ENCODE assay signal across 12 mouse cellular contexts in genomic region chr11:100963647-100964046, GRCm38 (mm10). TPM values are rescaled to one million over a fixed set of nuclear protein-coding genes. Genes with fewer than 3 reads are reported as not detected.
DNase-seq lines count a peak whose midpoint lies in the region; ATAC-seq and TF ChIP-seq lines count a peak whose summit lies in the region.
"Had no signal": no experiment of that assay in that cellular context is flagged by ENCODE, and none has a peak within 500 bp of the region (broad histone marks: within the 10 kb centered on the region; RNA-seq: fewer than 3 reads in every experiment).

No protein-coding gene starts in this region.

- H3K27me3 ChIP-seq in heart, embryonic 11.5 days (ENCODE audit: control insufficient read depth, insufficient read depth, low read length), result peaks cover 7% of the 10 kb centered on the region
- no peaks in the 10 kb centered on the region for H3K27me3 ChIP-seq in lung, postnatal 0 days (replicated peaks; ENCODE audit: insufficient read depth, low read length)

- H3K4me2 ChIP-seq in heart, embryonic 11.5 days, result no peak overlapping the region
- peak overlapping the region; percentile 25; the same call in 1 of the 2 replicates for H3K4me2 ChIP-seq in lung, postnatal 0 days (replicated peaks; ENCODE audit: low read depth, low read length)
- H3K4me2 ChIP-seq: hindbrain, embryonic 15.5 days had no signal

- peaks cover 4% of the 10 kb centered on the region; the same call in 1 of the 2 replicates for H3K36me3 ChIP-seq in heart, embryonic 11.5 days (ENCODE audit: control insufficient read depth, insufficient read depth, low read length)
- peaks cover 5% of the 10 kb centered on the region; the same call in 1 of the 2 replicates for H3K36me3 ChIP-seq in lung, postnatal 0 days (ENCODE audit: insufficient read depth, low read length)
- H3K36me3 ChIP-seq: hindbrain, embryonic 15.5 days had no signal

- peak; percentile 83 for DNase-seq in adrenal gland, postnatal 10 days
- DNase-seq in adrenal gland, adult 18-20 months (ENCODE audit: low spot score in 2 of 2), result no peak
- DNase-seq in adrenal gland, postnatal 14 days, result peak; percentile 84
- DNase-seq in lung, postnatal 0 days (ENCODE audit: low spot score), result peak; percentile 73
- no peak for DNase-seq in layer of hippocampus, adult 11-12 months (ENCODE audit: low spot score)
- DNase-seq in kidney, adult 18-20 months, result no peak
- DNase-seq: cerebellum, adult 9-11 months; layer of hippocampus, adult 9-11 months had no signal

- no peak for ATAC-seq in heart, embryonic 11.5 days (replicated peaks; ENCODE audit: insufficient number of reproducible peaks, low FRiP score, low TSS enrichment)
- ATAC-seq in lung, postnatal 0 days, result peak; percentile 14; the same call in 1 of the 2 replicates
- no peak for ATAC-seq in monocyte, adult 5-6 weeks (replicated peaks; ENCODE audit: insufficient number of reproducible peaks, low FRiP score, low TSS enrichment, poor library complexity, severe bottlenecking)

- 0 out of 2 replicates have a peak overlapping the region, but pooled peaks have one; percentile 28 for H3K9ac ChIP-seq in heart, embryonic 11.5 days (ENCODE audit: low read depth, low read length)
- no peak overlapping the region for H3K9ac ChIP-seq in lung, postnatal 0 days (replicated peaks; ENCODE audit: low read depth)
- H3K9ac ChIP-seq: hindbrain, embryonic 15.5 days had no signal

- WGBS in heart, embryonic 11.5 days (ENCODE audit: insufficient replicate concordance), result 77% methylated on average over 9 of the region's 9 CpGs
- 39% methylated on average over 9 of the region's 9 CpGs for WGBS in lung, postnatal 0 days

- no peak for TF ChIP-seq EP300 in lung, postnatal 0 days (IDR thresholded peaks at IDR 0.05)

- H3K4me3 ChIP-seq in heart, embryonic 11.5 days (ENCODE audit: low read depth, low read length), result no peak overlapping the region
- no peak overlapping the region for H3K4me3 ChIP-seq in lung, postnatal 0 days (ENCODE audit: low read depth, low read length)
- H3K4me3 ChIP-seq: hindbrain, embryonic 15.5 days had no signal

- no peak for TF ChIP-seq CTCF in lung, postnatal 0 days (IDR thresholded peaks at IDR 0.05)

- H3K4me1 ChIP-seq in heart, embryonic 11.5 days (ENCODE audit: control insufficient read depth, insufficient read depth, low read length), result peaks cover 80% of the 10 kb centered on the region
- peaks cover 49% of the 10 kb centered on the region for H3K4me1 ChIP-seq in lung, postnatal 0 days (ENCODE audit: insufficient read depth, low read depth, low read length)

- no peaks in the 10 kb centered on the region for H3K9me3 ChIP-seq in heart, embryonic 11.5 days (replicated peaks; ENCODE audit: control insufficient read depth, low read length)
- no peaks in the 10 kb centered on the region for H3K9me3 ChIP-seq in lung, postnatal 0 days (ENCODE audit: low read length)
- H3K9me3 ChIP-seq: hindbrain, embryonic 15.5 days had no signal

- no peak overlapping the region for H3K27ac ChIP-seq in heart, embryonic 11.5 days (ENCODE audit: low read depth, low read length)
- peak overlapping the region; percentile 90 for H3K27ac ChIP-seq in lung, postnatal 0 days (ENCODE audit: low read length)
- H3K27ac ChIP-seq: hindbrain, embryonic 15.5 days; macrophage had no signal

RNA-seq across cellular contexts. Expression of gene Cavin1, which starts 7.0 kb away (rescaled TPM):
- 100 to 1,000 TPM; 327 to 368 TPM for total RNA-seq in adrenal gland, postnatal 10 days (2021)
- total RNA-seq in adrenal gland, adult 18-20 months (2021), result 100 to 1,000 TPM; 296 to 352 TPM
- 290 and 306 TPM in 2 replicates for total RNA-seq in adrenal gland, postnatal 14 days (2021)
- polyA plus RNA-seq in heart, embryonic 11.5 days (2014; fragmentation: Nextera tagmentation; extraction: Ambion mirVana), result 113 and 175 TPM in 2 replicates
- polyA plus RNA-seq in lung, postnatal 0 days (2015; fragmentation: Nextera tagmentation; extraction: Ambion mirVana), result 692 and 736 TPM in 2 replicates
- total RNA-seq in monocyte, adult 5-6 weeks (2017), result 0.32 to 2.5 TPM in 2 of 3 replicates, not detected in the other

RNA-seq across cellular contexts. Expression of gene Stat3, which starts 24.3 kb away (rescaled TPM):
- total RNA-seq in adrenal gland, postnatal 10 days (2021), result 10 to 100 TPM; 68.2 to 75.6 TPM
- total RNA-seq in adrenal gland, adult 18-20 months (2021), result 100 to 1,000 TPM in 1 of 2 experiments, 10 to 100 TPM in 1; 87.0 to 102 TPM
- 75.1 and 82.4 TPM in 2 replicates for total RNA-seq in adrenal gland, postnatal 14 days (2021)
- 45.0 and 49.0 TPM in 2 replicates for polyA plus RNA-seq in heart, embryonic 11.5 days (2014; fragmentation: Nextera tagmentation; extraction: Ambion mirVana)
- 100 and 120 TPM in 2 replicates for polyA plus RNA-seq in lung, postnatal 0 days (2015; fragmentation: Nextera tagmentation; extraction: Ambion mirVana)
- 328 to 413 TPM (median 368 TPM) in 3 replicates for total RNA-seq in monocyte, adult 5-6 weeks (2017)

RNA-seq across cellular contexts. Expression of gene Atp6v0a1, which starts 45.6 kb away (rescaled TPM):
- 10 to 100 TPM; 93.4 to 95.8 TPM for total RNA-seq in adrenal gland, postnatal 10 days (2021)
- total RNA-seq in adrenal gland, adult 18-20 months (2021), result 100 to 1,000 TPM; 120 to 176 TPM
- 91.3 and 111 TPM in 2 replicates for total RNA-seq in adrenal gland, postnatal 14 days (2021)
- polyA plus RNA-seq in heart, embryonic 11.5 days (2014; fragmentation: Nextera tagmentation; extraction: Ambion mirVana), result 57.1 and 62.2 TPM in 2 replicates
- polyA plus RNA-seq in lung, postnatal 0 days (2015; fragmentation: Nextera tagmentation; extraction: Ambion mirVana), result 51.3 and 57.2 TPM in 2 replicates
- total RNA-seq in monocyte, adult 5-6 weeks (2017), result 26.0 to 42.7 TPM (median 37.5 TPM) in 3 replicates

Comparison
In these comparisons a context has a peak if more than half of its experiments do, and no peak if none do; other contexts are left out.
1. DNase-seq: peak in adrenal gland, postnatal 10 days (single experiment), adrenal gland, postnatal 14 days (single experiment) and lung, postnatal 0 days (single experiment); none in adrenal gland, adult 18-20 months (0 of 2), layer of hippocampus, adult 11-12 months (single experiment) and kidney, adult 18-20 months (single experiment).
2. RNA of gene Cavin1, which starts 7.0 kb away (total RNA-seq): 327 to 368 TPM in adrenal gland, postnatal 10 days, 296 to 352 TPM in adrenal gland, adult 18-20 months and 290 to 306 TPM in adrenal gland, postnatal 14 days; 0.32 to 2.5 TPM in monocyte, adult 5-6 weeks; every median in the first group is over 10 times any median in the second.